Mouse (Mus musculus) olfactory bulb, adult 2 months (tissue): Measurements from ENCODE around the gene Fam47e. TPM values are rescaled to one million over a fixed set of nuclear protein-coding genes. Genes with fewer than 3 reads are reported as not detected.
A peak's percentile ranks its signal among the peaks of the same experiment; 100 is the strongest.
"Not testable (repeated sequence)": the region's sequence is repeated elsewhere in the genome, so short reads cannot be mapped to it uniquely, and the experiment has no call there.

Source experiments
- H3K27ac ChIP-seq: fragments of 200-500 bp; 2 replicates; pipeline ENCODE4 v1.5.1; 2012; ENCODE audit warnings: low read depth, low read length; ENCODE audit not compliant: insufficient read depth
- H3K4me1 ChIP-seq: fragments of 200-500 bp; 2 replicates; pipeline ENCODE4 v1.6.1; 2012; ENCODE audit warnings: low read length; ENCODE audit not compliant: control insufficient read depth, insufficient read depth
- H3K4me3 ChIP-seq: fragments of 200-500 bp; 2 replicates; pipeline ENCODE4 v1.5.1; 2012; ENCODE audit warnings: mild to moderate bottlenecking, low read depth, low read length, moderate library complexity; ENCODE audit not compliant: insufficient read depth
- CTCF ChIP-seq: fragments of 200-500 bp; IDR thresholded peaks from 2 replicates; pipeline ENCODE4 v1.5.1; 2012; ENCODE audit warnings: low read depth, mild to moderate bottlenecking, low read length, moderate library complexity; ENCODE audit not compliant: insufficient read depth
- POLR2A ChIP-seq: fragments of 200-500 bp; IDR thresholded peaks from 2 replicates; pipeline ENCODE4 v1.6.1; 2012; ENCODE audit warnings: mild to moderate bottlenecking, low read depth, low read length, moderate library complexity; ENCODE audit not compliant: insufficient read depth
- WGBS: fragments of 180-500 bp; shearing (Covaris S2); methylation state at CpG from one replicate; pipeline ENCODE4 v1.1.7; 2018; 5-methylcytosine and 5-hydroxymethylcytosine counted together
- polyA plus RNA-seq: library from polyadenylated mRNA; stranded (reverse); fragments of >200 nt; gene quantifications from 2 replicates; pipeline ENCODE4 v1.2.4, GENCODE M21; 2012; ENCODE audit warnings: low replicate concordance; ENCODE audit not compliant: missing spikeins, insufficient read depth, insufficient read length

The Fam47e gene
- not detected in 2 replicates for polyA plus RNA-seq

DNA sequence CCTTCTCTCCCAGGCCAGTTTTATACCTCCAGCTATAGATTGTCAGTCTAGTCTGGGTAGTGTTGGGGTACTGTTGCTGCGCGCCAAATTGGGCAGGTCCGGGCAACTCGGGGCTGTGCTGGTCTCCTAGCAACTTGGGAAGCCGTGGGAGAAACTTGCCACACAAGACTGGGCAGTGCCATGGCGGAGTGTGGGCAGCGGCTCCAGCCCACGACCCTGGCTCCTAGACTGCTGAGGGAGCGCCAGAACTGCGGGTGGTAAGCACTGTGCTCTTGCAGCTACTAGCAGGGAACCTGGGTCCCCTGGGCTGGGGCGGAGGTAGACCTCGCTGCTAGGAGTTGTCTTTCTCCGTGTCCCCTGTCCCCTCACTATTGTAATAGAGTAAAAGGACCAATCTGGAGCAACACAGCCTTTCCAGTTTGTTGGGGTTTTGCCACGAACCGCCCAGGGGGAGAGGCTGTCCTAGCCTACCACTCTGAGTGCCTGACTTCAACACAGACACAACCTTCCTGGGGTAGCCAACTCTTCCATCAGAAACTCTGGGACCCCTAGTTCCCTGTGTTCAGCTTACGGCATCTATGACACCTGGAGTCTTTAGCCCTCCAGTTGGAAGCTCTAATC lies at the start of gene Fam47e:
Gene Fam47e (plus strand): TSS at position 179 of the 621 bp plus-strand sequence.
- H3K4me3 ChIP-seq = no peak within 1 kb of the TSS
- 39% methylated on average over 16 of the region's 16 CpGs for WGBS
- TF ChIP-seq POLR2A (no peak), CTCF (no peak)
- peaks cover 5% of the 10 kb centered on the region for H3K4me1 ChIP-seq
- H3K27ac ChIP-seq = no peak within 1 kb of the TSS

DNA sequence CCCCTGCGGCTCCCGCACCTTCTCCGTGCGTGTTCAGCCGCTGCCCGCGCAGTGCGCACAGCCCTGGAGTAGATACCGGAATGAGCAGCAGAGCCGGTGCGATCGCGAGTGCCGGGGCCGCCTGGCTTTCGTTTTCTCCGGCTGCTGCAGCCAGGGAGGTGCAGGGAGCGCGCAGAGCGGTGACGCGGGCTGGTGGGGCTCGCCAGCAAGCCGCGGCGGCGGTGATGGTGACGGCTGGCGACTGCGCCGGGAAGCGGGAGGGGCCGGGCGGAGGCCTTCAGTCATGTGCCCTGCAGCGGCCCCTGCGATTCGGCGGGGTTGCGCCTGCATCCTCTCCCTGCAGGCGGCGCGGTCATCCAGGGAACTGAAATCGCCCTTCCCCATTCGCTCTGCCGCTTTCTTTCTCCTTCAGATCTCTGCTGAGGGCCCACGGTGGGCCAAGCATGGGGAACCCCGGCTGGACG lies 49.4 kb upstream of the Fam47e start:
- Histone ChIP-seq H3K27ac (peak overlapping the region; percentile 86), H3K4me1 (peaks cover 15% of the 10 kb centered on the region), H3K4me3 (peak overlapping the region; percentile 87)
- TF ChIP-seq POLR2A (peak; percentile 89; the same call in 1 of the 2 replicates), CTCF (peak; percentile 62)
- WGBS = under 1% methylated on average over 48 of the region's 48 CpGs

DNA sequence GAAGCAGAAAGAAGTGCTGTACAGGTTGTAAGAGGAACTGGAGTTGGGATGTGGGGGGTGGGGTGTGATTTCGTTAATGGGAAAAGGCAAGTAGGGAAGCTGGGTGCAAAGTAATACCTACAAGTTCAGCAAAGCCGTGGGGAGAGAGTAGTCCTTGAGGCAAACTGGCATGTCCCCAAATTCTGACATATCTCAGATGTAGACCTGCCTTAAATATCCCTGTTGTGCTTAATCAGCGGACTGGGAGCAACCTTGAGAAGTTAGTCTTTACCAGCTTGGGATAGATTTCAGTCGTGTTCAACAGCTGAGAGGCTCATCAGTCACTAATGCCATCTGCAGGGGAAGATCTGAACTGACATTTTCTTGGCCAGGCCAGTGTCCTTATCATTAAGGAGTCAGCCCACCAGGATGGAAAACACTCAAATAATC lies 48.6 kb upstream of the Fam47e start:
- TF ChIP-seq CTCF (no peak), POLR2A (no peak)
- 27% methylated on average over 4 of the region's 4 CpGs for WGBS
- H3K4me1 ChIP-seq = peaks cover 11% of the 10 kb centered on the region
- 0 out of 2 replicates have a peak overlapping the region, but pooled peaks have one; percentile 87 for H3K4me3 ChIP-seq
- peak overlapping the region; percentile 63; the same call in 1 of the 2 replicates for H3K27ac ChIP-seq

DNA sequence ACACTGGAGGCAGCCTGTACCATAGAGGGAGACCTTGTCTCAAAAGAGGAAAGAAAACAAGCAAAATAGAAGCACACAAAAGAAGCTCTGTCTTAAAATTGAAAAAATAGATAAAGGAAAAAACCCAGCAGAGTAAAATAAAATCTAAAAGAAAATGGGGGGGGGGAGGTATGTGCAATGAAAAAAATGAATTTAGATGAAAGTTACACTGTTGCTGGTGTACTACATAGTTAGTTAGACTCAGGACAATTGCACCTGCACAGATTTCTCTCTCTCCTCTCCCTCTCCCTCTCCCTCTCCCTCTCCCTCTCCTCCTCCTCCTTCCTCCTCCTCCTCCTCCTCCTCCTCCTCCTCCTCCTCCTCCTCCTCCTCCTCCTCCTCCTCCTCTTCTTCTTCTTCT lies 48.1 kb upstream of the Fam47e start, which contains the start of gene Scarb2:
Gene Scarb2 (minus strand): TSS at position 101 of the 400 bp plus-strand sequence.
- H3K27ac ChIP-seq = peak within 1 kb of the TSS; percentile 63
- peaks cover 8% of the 10 kb centered on the region; the same call in 1 of the 2 replicates for H3K4me1 ChIP-seq
- TF ChIP-seq CTCF = no peak

DNA sequence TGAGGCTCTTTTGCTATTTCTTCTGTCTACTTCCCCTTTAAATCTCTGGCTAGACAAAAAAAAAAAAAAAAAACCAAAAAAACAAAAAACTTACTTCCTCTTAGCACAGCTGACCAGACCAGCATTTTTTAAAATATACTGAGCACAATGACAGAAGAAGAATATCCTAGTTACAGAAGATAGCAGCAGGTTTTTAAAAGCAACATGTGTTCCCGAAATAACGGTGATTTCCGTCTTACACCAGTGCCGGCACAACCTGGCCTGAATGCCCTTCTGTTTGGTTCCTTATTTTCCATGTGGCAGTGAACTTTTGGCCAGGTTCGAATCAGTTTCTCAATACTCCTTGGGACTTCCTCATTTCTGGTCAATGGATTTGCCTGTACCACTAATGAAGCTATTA lies 46.0 kb upstream of the Fam47e start:
- WGBS = 86% methylated on average over 5 of the region's 5 CpGs
- TF ChIP-seq POLR2A = no peak
- no peak for TF ChIP-seq CTCF
- H3K27ac ChIP-seq = no peak overlapping the region
- 0 out of 2 replicates have a peak, but pooled peaks cover 3% of the 10 kb centered on the region for H3K4me1 ChIP-seq
- no peak overlapping the region for H3K4me3 ChIP-seq

More for the DNA sequence above, 48.1 kb upstream of the Fam47e start, which contains the start of gene Scarb2:
- peak within 1 kb of the TSS; percentile 87 for H3K4me3 ChIP-seq

DNA sequence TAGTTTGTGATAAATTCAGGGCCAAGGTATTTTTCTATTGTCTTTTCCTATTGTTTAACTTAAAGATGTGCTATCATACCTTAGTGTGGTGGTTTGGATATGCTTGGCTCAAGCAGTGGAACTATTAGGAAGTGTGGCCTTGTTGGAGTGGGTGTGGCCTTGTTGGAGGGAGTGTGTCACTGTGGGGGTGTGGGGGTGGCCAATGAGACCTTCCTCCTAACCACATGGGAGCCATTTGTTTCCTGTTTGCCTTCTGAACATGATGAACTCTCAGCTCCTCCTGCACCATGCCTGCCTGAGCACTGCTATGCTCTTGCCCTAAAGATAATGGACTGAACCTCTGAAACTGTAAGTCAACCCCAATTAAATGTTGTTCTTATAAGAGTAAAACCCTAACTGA lies 43.6 kb upstream of the Fam47e start:
- Histone ChIP-seq H3K27ac (no peak overlapping the region), H3K4me3 (no peak overlapping the region), H3K4me1 (no peaks in the 10 kb centered on the region)
- no peak for TF ChIP-seq CTCF
- TF ChIP-seq POLR2A = no peak

DNA sequence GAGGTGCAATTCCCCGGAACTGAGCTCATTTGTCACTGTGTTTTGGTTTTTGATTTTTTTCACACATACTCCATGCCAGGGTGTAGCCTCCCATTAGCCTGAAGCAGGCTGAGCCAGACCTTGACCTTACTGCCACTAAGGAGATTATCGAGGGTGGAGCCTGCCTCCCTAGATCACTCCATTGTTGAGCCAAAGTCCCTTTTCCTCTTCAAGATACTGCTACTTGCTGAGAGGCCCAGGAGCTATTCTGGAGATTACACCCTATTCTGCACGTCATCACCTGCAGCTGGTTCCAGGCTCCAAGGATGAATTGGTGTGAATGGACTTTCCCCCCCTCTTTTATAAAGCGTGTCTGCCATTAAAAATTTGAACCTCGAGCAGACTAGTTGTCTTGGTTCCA lies 42.8 kb upstream of the Fam47e start:
- no peak overlapping the region for H3K4me3 ChIP-seq
- WGBS = 94% methylated on average over 5 of the region's 5 CpGs
- no peak for TF ChIP-seq POLR2A
- TF ChIP-seq CTCF = no peak
- no peak overlapping the region for H3K27ac ChIP-seq
- H3K4me1 ChIP-seq = no peaks in the 10 kb centered on the region

DNA sequence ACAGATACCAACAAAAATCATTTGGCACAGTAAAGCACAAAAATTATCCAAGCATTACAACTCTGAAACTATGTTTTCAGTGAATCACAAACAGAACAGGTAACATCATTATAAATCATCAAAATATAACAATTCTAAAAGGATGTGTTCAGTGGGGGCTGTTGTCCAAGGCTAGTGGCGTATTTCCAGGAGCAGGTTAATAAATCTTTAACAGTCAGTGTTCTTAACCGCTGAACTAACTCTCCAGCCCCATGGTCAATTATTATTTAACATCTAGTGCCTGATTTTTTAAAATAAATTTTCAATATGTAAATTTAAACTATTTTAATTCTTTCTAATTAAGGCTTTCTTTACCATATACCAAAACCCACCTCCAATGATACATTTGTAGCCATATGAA lies 33.7 kb upstream of the Fam47e start:
- 90% methylated on average over 2 of the region's 2 CpGs for WGBS
- not testable (repeated sequence) for H3K27ac ChIP-seq, H3K4me1 ChIP-seq, H3K4me3 ChIP-seq

DNA sequence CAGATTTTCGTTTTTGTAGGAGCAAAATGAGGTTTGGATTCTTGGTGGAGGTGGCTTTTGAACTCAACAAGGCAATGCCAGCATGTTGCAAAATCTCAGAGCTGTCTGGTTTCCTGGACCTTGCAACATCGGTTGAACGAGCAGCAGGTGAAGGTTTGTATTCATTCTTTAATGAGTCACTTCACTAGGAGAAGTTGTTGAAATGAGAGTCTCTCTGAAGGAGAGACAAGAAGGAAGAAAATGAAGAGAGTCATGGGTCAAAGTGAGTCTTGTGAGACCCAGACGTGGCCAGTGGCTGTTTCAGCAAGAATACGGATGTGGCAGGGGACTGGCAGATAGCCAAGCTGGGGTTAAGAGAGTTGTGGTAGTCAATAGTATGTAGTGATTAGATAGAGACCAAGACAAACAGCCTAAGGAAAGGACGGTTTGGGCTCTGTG lies 30.0 kb upstream of the Fam47e start:
- Histone ChIP-seq H3K4me1 (no peaks in the 10 kb centered on the region), H3K4me3 (no peak overlapping the region), H3K27ac (no peak overlapping the region)
- 68% methylated on average over 6 of the region's 6 CpGs for WGBS
- TF ChIP-seq CTCF = no peak
- no peak for TF ChIP-seq POLR2A
